Mouse (Mus musculus) kidney, adult 8-10 months (tissue): Measurements from ENCODE around the gene Rab25.
A peak's percentile ranks its signal among the peaks of the same experiment; 100 is the strongest.

Experiments used
- DNase-seq, 2 experiments: peaks; one replicate each; pipeline ENCODE4 v3.0.0; 2022

The Rab25 gene

DNA sequence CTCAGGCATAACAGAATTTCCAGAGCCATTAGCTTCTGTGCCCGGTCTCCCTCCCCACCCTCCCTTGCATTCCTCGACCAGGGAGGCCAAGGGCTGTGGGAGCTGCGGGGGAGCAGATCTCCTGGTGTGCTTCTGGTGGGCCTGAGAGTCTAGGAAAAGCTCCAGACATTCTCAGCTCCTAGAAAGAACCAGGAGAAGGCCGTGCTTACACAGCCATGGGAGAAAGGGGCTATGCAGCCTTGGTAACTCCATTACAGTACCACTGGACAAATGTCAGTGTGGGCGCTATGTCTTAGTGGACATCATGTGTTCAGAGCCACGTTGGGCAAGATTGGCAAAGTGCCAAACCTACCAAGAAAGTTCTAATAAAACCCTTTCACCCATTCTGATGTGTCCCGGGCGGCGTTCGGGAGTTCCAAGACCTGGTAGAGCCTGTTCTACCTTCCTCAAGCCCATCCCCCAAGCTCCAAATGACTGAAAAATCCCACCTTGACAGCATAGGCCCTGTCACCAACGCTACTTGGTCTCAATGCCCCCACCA lies 46.0 kb downstream of the Rab25 start:
- DNase-seq, result peak; percentile 47 to 50

DNA sequence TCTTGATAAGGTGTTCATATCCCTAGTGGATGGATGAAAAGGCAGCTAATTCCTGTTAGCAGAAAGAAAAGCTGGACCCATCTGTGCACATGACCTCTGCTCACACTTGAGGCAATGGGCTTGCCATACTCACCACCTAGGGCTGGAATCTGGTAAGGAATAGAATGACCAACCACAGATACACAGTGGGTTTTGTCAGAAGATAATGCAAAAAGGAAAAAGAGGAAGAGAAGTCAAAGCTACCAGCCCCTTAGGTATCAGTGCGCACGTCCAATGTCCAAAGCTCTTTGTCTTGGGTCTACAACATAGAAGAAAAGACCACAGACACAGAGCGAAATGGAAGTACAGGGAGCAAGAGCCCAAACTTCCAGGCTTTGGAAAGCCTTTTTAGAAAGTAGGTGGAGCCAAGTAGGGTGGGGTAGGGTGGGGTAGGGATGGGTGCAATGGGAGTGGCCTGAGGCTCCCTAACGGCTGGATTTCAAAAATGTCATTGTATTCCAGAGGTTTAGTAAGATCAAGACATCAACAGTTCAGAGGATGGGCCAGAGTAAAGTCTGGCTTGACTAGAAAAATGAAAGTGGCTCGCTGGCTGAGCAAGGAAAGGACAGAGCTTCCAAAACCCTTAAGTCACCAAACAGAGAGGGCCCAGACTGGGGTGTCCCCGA lies 46.6 kb downstream of the Rab25 start:
- no peak for DNase-seq

GRCm38 (mm10) chr3:88500655-88501365 lies 47.3 kb downstream of the Rab25 start:
- DNase-seq, result peak; percentile 76 to 79

DNA sequence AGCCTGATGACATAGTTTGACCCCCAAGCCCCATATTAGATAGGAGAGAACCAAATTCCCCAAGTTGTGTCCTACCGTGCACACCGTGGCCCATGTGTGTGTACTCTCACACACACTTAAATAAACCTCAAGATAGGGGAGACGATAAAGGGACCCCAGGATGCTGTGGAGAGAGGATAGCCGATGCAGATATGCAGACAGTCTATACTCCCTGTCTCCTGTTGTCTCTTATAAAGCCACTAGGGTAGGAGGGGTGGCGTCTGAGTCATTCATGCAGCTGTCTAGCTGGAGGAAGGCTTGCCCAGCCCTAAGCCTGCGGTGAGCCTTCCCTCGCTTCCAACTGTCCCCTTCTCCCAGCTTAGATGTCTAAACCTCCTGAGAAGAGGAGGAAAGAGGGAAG lies 48.0 kb downstream of the Rab25 start:
- no peak for DNase-seq

GRCm38 (mm10) chr3:88499580-88499979 lies 48.5 kb downstream of the Rab25 start:
- DNase-seq, result no peak

- no peak for DNase-seq
Measured at GRCm38 (mm10) chr3:88495741-88496415, 52.2 kb downstream of the Rab25 start.

GRCm38 (mm10) chr3:88494836-88495628 lies 53.1 kb downstream of the Rab25 start:
- no peak for DNase-seq

DNA sequence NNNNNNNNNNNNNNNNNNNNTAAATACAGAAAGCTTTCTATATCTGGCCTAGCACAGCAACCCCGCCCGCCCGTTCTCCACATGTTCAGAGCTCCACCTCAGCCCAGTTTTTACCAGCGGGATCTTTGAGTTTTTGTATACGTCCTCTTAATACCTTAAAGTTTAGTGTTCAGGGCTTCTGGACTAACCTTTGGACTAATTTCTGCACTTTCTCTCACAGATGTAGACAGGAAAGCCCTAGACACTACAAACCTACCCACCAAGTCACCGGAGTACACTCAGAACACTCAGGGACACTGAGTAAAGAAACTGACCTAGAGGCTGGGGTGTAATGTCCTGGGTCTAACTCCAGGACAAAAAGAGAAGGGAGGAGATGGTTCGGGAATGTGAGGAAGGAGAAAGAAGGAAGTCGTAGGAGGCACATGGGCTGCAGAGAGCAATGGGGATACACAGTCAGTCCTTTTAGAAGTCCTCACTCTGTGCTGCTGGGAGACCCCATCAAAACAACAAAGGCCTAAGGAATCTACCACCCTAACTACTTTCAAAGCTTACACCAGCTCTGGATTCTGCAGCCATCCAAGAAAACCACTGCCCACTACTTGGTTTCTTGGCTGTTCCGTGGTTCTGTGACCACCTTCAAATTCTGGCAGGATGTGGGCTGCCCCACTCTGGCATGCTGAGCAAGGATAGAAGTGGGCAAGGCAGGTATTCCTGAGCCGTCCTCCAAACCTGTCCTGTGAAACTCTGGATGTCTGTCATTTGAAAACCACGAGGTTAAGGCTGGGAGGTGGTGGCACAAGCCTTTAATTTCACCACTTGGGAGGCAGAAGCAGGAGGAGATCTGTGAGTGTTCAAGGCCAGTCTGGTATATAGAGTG lies 54.2 kb downstream of the Rab25 start:
- no peak for DNase-seq
